ENCODE assay signal across 8 mouse cellular contexts in the genomic region with DNA sequence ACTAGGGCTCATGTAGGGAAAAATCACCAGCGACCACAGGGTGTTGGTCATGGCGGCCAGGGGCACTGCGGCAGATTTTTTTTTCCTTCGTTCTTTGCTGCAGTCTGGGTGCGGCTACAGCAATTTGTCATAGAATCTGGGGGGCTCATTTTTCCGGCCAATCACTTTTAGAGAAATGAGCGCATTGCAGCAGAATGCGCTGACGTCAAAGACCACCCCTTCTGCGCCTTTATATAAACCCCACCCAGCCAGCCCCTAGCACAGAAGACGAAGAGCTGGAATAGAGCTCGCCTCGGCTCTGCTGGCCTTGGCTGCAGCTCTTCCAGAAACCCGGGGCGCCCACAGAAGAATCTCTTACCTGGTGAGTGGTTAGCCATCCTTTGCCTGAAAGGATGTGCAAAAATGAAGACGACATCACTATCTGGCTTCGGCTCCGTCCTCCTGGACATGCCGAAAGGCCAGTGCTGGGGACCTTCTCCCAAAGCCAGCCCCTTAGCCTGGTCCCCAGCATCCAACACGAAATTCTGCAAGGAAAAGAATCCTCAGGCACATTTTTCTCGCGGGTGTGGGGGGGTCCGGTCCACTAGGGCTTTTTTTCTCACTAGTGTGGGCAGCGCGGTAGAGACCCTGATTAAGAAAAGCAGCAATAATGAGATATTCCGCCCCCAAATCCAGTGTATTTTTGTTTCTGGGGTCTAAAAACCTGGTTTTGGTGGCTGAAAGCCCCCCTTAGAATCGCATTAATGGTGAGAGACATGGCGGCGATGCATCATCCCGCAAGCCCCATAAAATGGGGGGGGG. TPM values are rescaled to one million over a fixed set of nuclear protein-coding genes. Genes with fewer than 3 reads are reported as not detected.
DNase-seq lines count a peak whose midpoint lies in the region; ATAC-seq and TF ChIP-seq lines count a peak whose summit lies in the region.

No protein-coding gene starts in this region.

- peak; percentile 68; the same call in 1 of the 2 replicates for ATAC-seq in embryonic facial prominence, embryonic 15.5 days (ENCODE audit: insufficient number of reproducible peaks, low FRiP score, low TSS enrichment, low read depth)
- ATAC-seq in lung, postnatal 0 days = peak; percentile 55

- peak overlapping the region; percentile 50 for H3K4me3 ChIP-seq in embryonic facial prominence, embryonic 15.5 days (replicated peaks)
- H3K4me3 ChIP-seq in layer of hippocampus, adult 2 months = peak overlapping the region; percentile 64
- peak overlapping the region; percentile 37 for H3K4me3 ChIP-seq in lung, postnatal 0 days (ENCODE audit: low read depth, low read length)

- peak overlapping the region; percentile 80 for H3K27ac ChIP-seq in embryonic facial prominence, embryonic 15.5 days (replicated peaks)
- H3K27ac ChIP-seq in layer of hippocampus, adult 2 months = peak overlapping the region; percentile 95
- 0 out of 2 replicates have a peak overlapping the region, but pooled peaks have one; percentile 14 for H3K27ac ChIP-seq in lung, postnatal 0 days (ENCODE audit: low read length)

- H3K27me3 ChIP-seq in embryonic facial prominence, embryonic 15.5 days = no peaks in the 10 kb centered on the region
- H3K27me3 ChIP-seq in lung, postnatal 0 days (replicated peaks; ENCODE audit: insufficient read depth, low read length) = no peaks in the 10 kb centered on the region

- peak overlapping the region; percentile 40 for H3K9ac ChIP-seq in embryonic facial prominence, embryonic 15.5 days
- H3K9ac ChIP-seq in lung, postnatal 0 days (replicated peaks; ENCODE audit: low read depth) = peak overlapping the region; percentile 13; the same call in 1 of the 2 replicates

- H3K9me3 ChIP-seq in embryonic facial prominence, embryonic 15.5 days (replicated peaks) = peaks cover 30% of the 10 kb centered on the region
- peaks cover 8% of the 10 kb centered on the region; the same call in 1 of the 2 replicates for H3K9me3 ChIP-seq in lung, postnatal 0 days (ENCODE audit: low read length)

- no peak for TF ChIP-seq CTCF in layer of hippocampus, adult 2 months (conservative IDR thresholded peaks at IDR 0.05)
- TF ChIP-seq CTCF in lung, postnatal 0 days (IDR thresholded peaks at IDR 0.05) = no peak

- peak; percentile 18 for DNase-seq in urinary bladder, postnatal 25 days (ENCODE audit: low spot score)
- no peak for DNase-seq in urinary bladder, adult 2 months (ENCODE audit: low spot score)
- peak; percentile 24 for DNase-seq in heart, adult 8-10 months (ENCODE audit: low spot score)
- peak; percentile 76 to 80 for DNase-seq in layer of hippocampus, adult 2 months (ENCODE audit: low spot score in 2 of 2)
- peak; percentile 68 for DNase-seq in lung, postnatal 0 days (ENCODE audit: low spot score)
- DNase-seq in right cerebral cortex, postnatal 4 days = peak; percentile 56
- no peak for DNase-seq in thymus, postnatal 0 days (ENCODE audit: low spot score)

- peaks cover 1% of the 10 kb centered on the region; the same call in 1 of the 2 replicates for H3K4me1 ChIP-seq in embryonic facial prominence, embryonic 15.5 days
- no peaks in the 10 kb centered on the region for H3K4me1 ChIP-seq in lung, postnatal 0 days (ENCODE audit: insufficient read depth, low read depth, low read length)

- H3K36me3 ChIP-seq in embryonic facial prominence, embryonic 15.5 days = no peaks in the 10 kb centered on the region
- no peaks in the 10 kb centered on the region for H3K36me3 ChIP-seq in lung, postnatal 0 days (ENCODE audit: insufficient read depth, low read length)

- peak overlapping the region; percentile 40 for H3K4me2 ChIP-seq in embryonic facial prominence, embryonic 15.5 days (replicated peaks)
- H3K4me2 ChIP-seq in lung, postnatal 0 days (replicated peaks; ENCODE audit: low read depth, low read length) = peak overlapping the region; percentile 48

- TF ChIP-seq EP300 in lung, postnatal 0 days (IDR thresholded peaks at IDR 0.05) = no peak

- WGBS in embryonic facial prominence, embryonic 15.5 days = 49% methylated on average over 30 of the region's 30 CpGs
- 54% methylated on average over 30 of the region's 30 CpGs for WGBS in lung, postnatal 0 days

RNA-seq across cellular contexts. Expression of a gene that starts 59.2 kb away (rescaled TPM):
- polyA plus RNA-seq in urinary bladder, adult 2 months (2012; rRNA removed) = 0.04 and 0.12 TPM in 2 replicates
- 3.6 TPM in 2 replicates for polyA plus RNA-seq in embryonic facial prominence, embryonic 15.5 days (2015; fragmentation: Nextera tagmentation; extraction: Ambion mirVana)
- total RNA-seq in heart, adult 8-10 months (2022) = under 1 TPM in 1 of 4 experiments, not detected in 3; 0.05 TPM
- under 1 TPM; 0.10 to 0.15 TPM for total RNA-seq in layer of hippocampus, adult 2 months (2021)
- polyA plus RNA-seq in lung, postnatal 0 days (2015; fragmentation: Nextera tagmentation; extraction: Ambion mirVana) = 0.13 and 0.14 TPM in 2 replicates
- 0.05 and 0.10 TPM in 2 replicates for polyA plus RNA-seq in thymus, postnatal 0 days (2015; fragmentation: Nextera tagmentation; extraction: Ambion mirVana)

Comparison
In these comparisons a context has a peak if more than half of its experiments do, and no peak if none do; other contexts are left out.
1. DNase-seq: peak in urinary bladder, postnatal 25 days (single experiment), heart, adult 8-10 months (single experiment), layer of hippocampus, adult 2 months (2 of 2), lung, postnatal 0 days (single experiment) and right cerebral cortex, postnatal 4 days (single experiment); none in urinary bladder, adult 2 months (single experiment) and thymus, postnatal 0 days (single experiment).
2. H3K27ac ChIP-seq: peak in every context shown above with its lines; median percentile 95 in layer of hippocampus, adult 2 months; 80 in embryonic facial prominence, embryonic 15.5 days; 14 in lung, postnatal 0 days.
3. Peak in every context shown above with its lines, with median percentiles within 50 percentile points of each other: H3K4me3 ChIP-seq.